Mouse (Mus musculus) forebrain, embryonic 13.5 days (tissue): ENCODE results near the gene Cse1l. TPM values are rescaled to one million over a fixed set of nuclear protein-coding genes. Genes with fewer than 3 reads are reported as not detected.
A peak's percentile ranks its signal among the peaks of the same experiment; 100 is the strongest.

Experiments used
- ATAC-seq: fragments of 200-750 bp; cut with Nextera tagmentation; 2 replicates; pipeline ENCODE4 v1.8.0; 2017
- H3K27ac ChIP-seq: fragments of 300-500 bp; sonication (generic); 2 replicates; pipeline ENCODE4 v1.5.1; 2015; ENCODE audit warnings: inconsistent platforms, mild to moderate bottlenecking, moderate library complexity
- H3K27me3 ChIP-seq: fragments of 300-500 bp; sonication (generic); 2 replicates; pipeline ENCODE4 v1.6.1; 2015; ENCODE audit warnings: mild to moderate bottlenecking, inconsistent platforms
- H3K36me3 ChIP-seq: fragments of 300-500 bp; sonication (generic); 2 replicates; pipeline ENCODE4 v1.6.1; 2015; ENCODE audit warnings: mild to moderate bottlenecking, inconsistent platforms; ENCODE audit not compliant: poor library complexity, severe bottlenecking
- H3K4me1 ChIP-seq: fragments of 300-500 bp; sonication (generic); 2 replicates; pipeline ENCODE4 v1.6.1; 2015; ENCODE audit warnings: inconsistent platforms
- H3K4me2 ChIP-seq: fragments of 300-500 bp; sonication (generic); 2 replicates; pipeline ENCODE4 v1.6.1; 2015; ENCODE audit warnings: inconsistent platforms, mild to moderate bottlenecking, moderate library complexity
- H3K4me3 ChIP-seq: fragments of 300-500 bp; sonication (generic); 2 replicates; pipeline ENCODE4 v1.5.1; 2015; ENCODE audit warnings: mild to moderate bottlenecking, inconsistent platforms
- H3K9ac ChIP-seq: fragments of 300-500 bp; sonication (generic); 2 replicates; pipeline ENCODE4 v1.6.1; 2015; ENCODE audit warnings: mild to moderate bottlenecking, inconsistent platforms
- H3K9me3 ChIP-seq: fragments of 300-500 bp; sonication (generic); replicated peaks from 2 replicates; pipeline ENCODE4 v1.6.1; 2016; ENCODE audit warnings: inconsistent platforms
- WGBS: fragments of 180-500 bp; shearing (Covaris S2); methylation state at CpG from one replicate; pipeline ENCODE4 v1.1.7; 2015; 5-methylcytosine and 5-hydroxymethylcytosine counted together
- polyA plus RNA-seq: library from polyadenylated mRNA; unstranded; fragments of >200 nt; fragmentation: Nextera tagmentation; extraction: Ambion mirVana; gene quantifications from 2 replicates; pipeline ENCODE4 v1.2.1, GENCODE M21; 2015

The Cse1l gene
- polyA plus RNA-seq, 1 experiment from 2014 or later, result 122 TPM

- Histone ChIP-seq H3K27ac (no peak overlapping the region; the same call in 1 of the 2 replicates), H3K9ac (no peak overlapping the region; the same call in 1 of the 2 replicates)
- 67% methylated on average over 14 of the region's 14 CpGs for WGBS
These were observed 45.2 kb downstream of the Cse1l start for GRCm38 (mm10) chr2:166950853-166951648.

DNA sequence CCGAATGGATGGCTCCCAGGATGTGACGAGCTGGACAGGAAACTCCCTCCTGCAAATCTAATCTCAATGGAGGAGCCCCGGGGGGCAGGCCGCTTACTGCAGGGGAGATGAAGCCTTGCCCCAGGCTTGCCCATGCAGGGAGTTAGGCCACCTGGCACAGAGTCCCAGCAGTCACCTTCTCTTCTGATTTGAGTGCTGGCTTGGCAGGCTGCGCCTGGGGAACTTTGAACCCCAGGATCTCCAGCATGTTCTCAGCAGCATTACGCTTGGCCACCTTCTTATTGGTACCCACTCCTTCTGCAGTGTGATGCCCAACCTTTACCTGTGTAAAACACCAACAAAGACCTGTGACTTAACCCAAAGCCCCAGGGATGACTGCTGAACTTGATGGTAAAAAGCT, 46.3 kb downstream of the Cse1l start:
- Histone ChIP-seq H3K4me2 (no peak overlapping the region), H3K9me3 (no peaks in the 10 kb centered on the region), H3K4me1 (peaks cover 13% of the 10 kb centered on the region), H3K36me3 (peaks cover 98% of the 10 kb centered on the region), H3K27me3 (no peaks in the 10 kb centered on the region), H3K9ac (no peak overlapping the region), H3K4me3 (no peak overlapping the region), H3K27ac (no peak overlapping the region)
- WGBS, result 77% methylated on average over 6 of the region's 6 CpGs
- ATAC-seq, result no peak

More at GRCm38 (mm10) chr2:166950853-166951648, 45.2 kb downstream of the Cse1l start:
- Histone ChIP-seq H3K4me2 (no peak overlapping the region), H3K36me3 (peaks cover 99% of the 10 kb centered on the region), H3K4me1 (peaks cover 13% of the 10 kb centered on the region), H3K9me3 (no peaks in the 10 kb centered on the region), H3K4me3 (no peak overlapping the region), H3K27me3 (no peaks in the 10 kb centered on the region)
- ATAC-seq, result peak; percentile 58; the same call in 1 of the 2 replicates

- Histone ChIP-seq H3K27ac (no peak overlapping the region), H3K9ac (no peak overlapping the region), H3K36me3 (peaks cover 93% of the 10 kb centered on the region), H3K4me3 (no peak overlapping the region), H3K4me1 (peaks cover 2% of the 10 kb centered on the region; the same call in 1 of the 2 replicates), H3K27me3 (no peaks in the 10 kb centered on the region), H3K4me2 (no peak overlapping the region), H3K9me3 (no peaks in the 10 kb centered on the region)
- 62% methylated on average over 7 of the region's 7 CpGs for WGBS
- ATAC-seq, result no peak
These were observed 51.0 kb downstream of the Cse1l start for GRCm38 (mm10) chr2:166956805-166957204.

DNA sequence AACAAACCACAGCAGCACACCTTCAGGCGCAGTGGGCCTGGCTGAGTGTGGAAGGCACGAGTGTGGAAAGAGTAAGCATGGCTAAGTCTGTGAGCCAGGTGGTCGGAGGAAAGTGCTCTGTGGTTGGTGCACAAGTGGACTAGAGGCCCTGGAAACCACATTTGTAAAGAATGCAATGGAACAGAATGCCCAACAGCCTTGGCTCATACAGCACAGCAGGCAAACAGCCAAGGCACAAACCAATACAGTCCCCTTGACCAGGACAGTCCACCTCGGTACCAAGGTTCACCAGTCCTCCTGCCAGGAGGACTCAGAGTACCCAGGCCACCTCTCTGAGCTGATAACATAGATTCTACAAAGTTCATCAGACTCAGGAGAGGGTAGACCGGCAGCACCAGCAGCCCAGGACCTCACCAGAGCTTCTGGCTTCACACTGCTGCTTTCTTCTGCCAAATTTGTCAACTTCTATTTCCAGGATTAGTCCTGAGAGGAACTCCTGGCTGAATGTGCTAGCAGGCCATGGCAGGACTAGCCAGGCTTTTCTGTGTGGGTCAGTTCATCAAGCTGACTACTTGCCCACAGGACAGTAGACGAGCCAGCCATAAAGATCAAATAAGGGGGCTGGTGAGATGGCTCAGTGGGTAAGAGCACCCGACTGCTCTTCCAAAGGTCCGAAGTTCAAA, 54.9 kb downstream of the Cse1l start:
- WGBS, result 89% methylated on average over 8 of the region's 8 CpGs
- Histone ChIP-seq H3K27me3 (no peaks in the 10 kb centered on the region), H3K9me3 (no peaks in the 10 kb centered on the region), H3K27ac (no peak overlapping the region), H3K36me3 (peaks cover 63% of the 10 kb centered on the region), H3K4me2 (no peak overlapping the region), H3K4me1 (no peaks in the 10 kb centered on the region), H3K9ac (no peak overlapping the region), H3K4me3 (no peak overlapping the region)
- no peak for ATAC-seq

DNA sequence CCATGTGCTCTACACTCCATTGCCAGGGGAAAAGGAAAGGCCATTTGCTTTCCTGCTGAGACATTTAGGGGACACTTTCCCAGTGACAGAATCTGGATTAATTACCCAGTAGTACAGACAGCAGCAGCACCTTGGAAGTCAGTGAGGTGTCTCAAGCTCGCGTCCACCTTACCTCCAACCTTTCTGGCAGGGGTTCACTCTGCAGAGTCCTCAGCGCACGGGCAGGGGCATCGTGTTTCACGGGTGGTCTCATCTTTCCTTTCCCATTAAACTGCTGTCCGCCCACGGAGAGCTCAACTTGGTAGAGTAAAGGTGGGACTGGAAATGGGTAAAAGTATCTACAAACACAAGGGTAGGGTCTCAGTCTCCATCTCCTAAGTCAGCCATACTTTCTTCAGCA, 57.4 kb downstream of the Cse1l start:
- no peak overlapping the region for H3K4me2 ChIP-seq
- no peak for ATAC-seq
- H3K4me1 ChIP-seq, result no peaks in the 10 kb centered on the region
- H3K36me3 ChIP-seq, result peaks cover 43% of the 10 kb centered on the region
- WGBS, result 91% methylated on average over 8 of the region's 8 CpGs
- no peaks in the 10 kb centered on the region for H3K9me3 ChIP-seq
- H3K27me3 ChIP-seq, result no peaks in the 10 kb centered on the region
- no peak overlapping the region for H3K27ac ChIP-seq
- H3K9ac ChIP-seq, result no peak overlapping the region
- no peak overlapping the region for H3K4me3 ChIP-seq

GRCm38 (mm10) chr2:166964773-166965172, 58.9 kb downstream of the Cse1l start:
- no peaks in the 10 kb centered on the region for H3K27me3 ChIP-seq
- WGBS, result 94% methylated on average over 2 of the region's 2 CpGs
- ATAC-seq, result no peak
- H3K4me1 ChIP-seq, result no peaks in the 10 kb centered on the region
- H3K27ac ChIP-seq, result no peak overlapping the region
- H3K9me3 ChIP-seq, result no peaks in the 10 kb centered on the region
- no peak overlapping the region for H3K4me2 ChIP-seq
- H3K4me3 ChIP-seq, result no peak overlapping the region
- no peak overlapping the region for H3K9ac ChIP-seq
- H3K36me3 ChIP-seq, result peaks cover 28% of the 10 kb centered on the region

DNA sequence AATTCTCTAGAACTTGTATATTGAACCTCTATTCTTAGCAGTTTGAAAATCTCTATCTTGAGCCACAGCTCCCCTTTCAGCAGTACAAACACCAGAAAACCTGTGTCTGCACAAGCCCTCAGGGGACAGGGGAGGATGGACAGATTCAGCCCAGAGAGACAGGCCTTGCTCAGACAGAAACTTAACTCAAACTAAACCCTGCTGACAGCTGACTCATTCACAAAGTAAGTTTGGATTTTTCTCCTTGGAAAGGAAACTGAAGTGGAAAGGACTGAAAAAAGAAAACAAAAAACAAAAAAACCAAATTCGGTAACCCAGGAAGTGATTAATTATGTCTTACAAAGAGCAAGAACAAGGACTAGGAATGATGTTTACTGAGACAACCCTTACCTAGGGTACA, 67.3 kb downstream of the Cse1l start:
- Histone ChIP-seq H3K36me3 (no peaks in the 10 kb centered on the region), H3K9me3 (no peaks in the 10 kb centered on the region), H3K9ac (no peak overlapping the region), H3K27ac (no peak overlapping the region), H3K4me3 (no peak overlapping the region), H3K27me3 (no peaks in the 10 kb centered on the region), H3K4me2 (no peak overlapping the region), H3K4me1 (peaks cover 19% of the 10 kb centered on the region)
- 86% methylated on average over 1 of the region's 1 CpGs for WGBS
- no peak for ATAC-seq

GRCm38 (mm10) chr2:166974177-166974872, 68.5 kb downstream of the Cse1l start:
- no peak overlapping the region for H3K9ac ChIP-seq
- no peak for ATAC-seq
- H3K27me3 ChIP-seq, result no peaks in the 10 kb centered on the region
- no peaks in the 10 kb centered on the region for H3K9me3 ChIP-seq
- H3K4me2 ChIP-seq, result no peak overlapping the region
- no peaks in the 10 kb centered on the region for H3K36me3 ChIP-seq
- H3K4me3 ChIP-seq, result no peak overlapping the region
- H3K27ac ChIP-seq, result peak overlapping the region; percentile 35; the same call in 1 of the 2 replicates
- peaks cover 19% of the 10 kb centered on the region for H3K4me1 ChIP-seq
- 93% methylated on average over 6 of the region's 6 CpGs for WGBS

DNA sequence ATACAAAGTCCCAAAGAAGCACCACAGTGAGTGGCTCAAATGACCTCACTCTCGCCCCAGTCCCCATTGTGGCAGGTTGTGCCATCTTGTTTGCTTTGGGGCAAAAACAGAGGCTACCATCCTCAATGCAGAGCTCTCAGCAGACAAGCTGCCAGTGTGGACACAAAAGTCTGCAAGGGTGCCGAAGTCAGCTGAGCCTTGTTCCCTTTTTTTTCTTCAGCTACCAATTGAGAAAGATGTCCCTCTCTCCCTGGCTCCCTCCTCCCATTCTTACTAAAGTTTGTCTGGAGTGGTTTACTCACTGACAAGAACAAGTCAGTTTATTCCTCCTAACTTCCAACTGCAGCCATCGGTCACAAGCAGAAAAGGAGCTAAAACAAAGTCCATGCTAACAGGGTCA, 70.5 kb downstream of the Cse1l start:
- H3K9ac ChIP-seq, result no peak overlapping the region; the same call in 1 of the 2 replicates
- H3K9me3 ChIP-seq, result no peaks in the 10 kb centered on the region
- H3K36me3 ChIP-seq, result no peaks in the 10 kb centered on the region
- no peak overlapping the region for H3K27ac ChIP-seq
- ATAC-seq, result no peak
- WGBS, result 87% methylated on average over 3 of the region's 3 CpGs
- H3K4me1 ChIP-seq, result peaks cover 19% of the 10 kb centered on the region
- no peak overlapping the region for H3K4me2 ChIP-seq
- no peaks in the 10 kb centered on the region for H3K27me3 ChIP-seq
- H3K4me3 ChIP-seq, result no peak overlapping the region

DNA sequence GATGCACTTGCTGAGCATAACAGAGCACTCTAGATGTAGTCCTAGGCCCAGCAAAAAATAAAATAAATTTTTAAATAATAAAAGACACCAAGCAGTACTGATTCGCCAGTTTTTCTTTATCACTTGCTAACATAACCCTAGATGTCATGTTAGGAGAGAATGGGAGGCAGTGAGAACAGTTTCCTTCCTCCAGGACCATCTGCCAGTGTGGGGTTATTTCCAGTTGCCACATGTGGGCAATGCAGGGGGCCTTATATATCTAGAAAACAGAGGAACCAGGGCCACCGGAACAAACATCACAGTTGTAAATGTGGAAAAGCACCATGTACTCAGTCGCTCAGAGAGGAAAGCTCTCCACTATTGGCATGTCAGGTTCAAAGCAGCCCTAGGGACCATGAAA, 71.7 kb downstream of the Cse1l start:
- Histone ChIP-seq H3K27ac (no peak overlapping the region), H3K9ac (no peak overlapping the region), H3K27me3 (no peaks in the 10 kb centered on the region), H3K4me3 (no peak overlapping the region), H3K4me2 (no peak overlapping the region), H3K36me3 (peaks cover 3% of the 10 kb centered on the region; the same call in 1 of the 2 replicates), H3K4me1 (peaks cover 19% of the 10 kb centered on the region), H3K9me3 (no peaks in the 10 kb centered on the region)
- ATAC-seq, result no peak
- 84% methylated on average over 3 of the region's 3 CpGs for WGBS

- no peak overlapping the region for H3K9ac ChIP-seq
- H3K9me3 ChIP-seq, result no peaks in the 10 kb centered on the region
- no peak for ATAC-seq
- no peaks in the 10 kb centered on the region for H3K27me3 ChIP-seq
- H3K36me3 ChIP-seq, result peaks cover 3% of the 10 kb centered on the region; the same call in 1 of the 2 replicates
- H3K27ac ChIP-seq, result no peak overlapping the region
- no peak overlapping the region for H3K4me3 ChIP-seq
- peaks cover 14% of the 10 kb centered on the region for H3K4me1 ChIP-seq
- no peak overlapping the region for H3K4me2 ChIP-seq
- WGBS, result 85% methylated on average over 2 of the region's 2 CpGs
These were observed 74.3 kb downstream of the Cse1l start for GRCm38 (mm10) chr2:166980161-166980560.

- H3K27me3 ChIP-seq, result no peaks in the 10 kb centered on the region
- no peak overlapping the region for H3K4me3 ChIP-seq
- 91% methylated on average over 4 of the region's 4 CpGs for WGBS
- H3K27ac ChIP-seq, result no peak overlapping the region
- no peaks in the 10 kb centered on the region for H3K4me1 ChIP-seq
- peaks cover 3% of the 10 kb centered on the region; the same call in 1 of the 2 replicates for H3K36me3 ChIP-seq
- no peak for ATAC-seq
- no peak overlapping the region for H3K4me2 ChIP-seq
- H3K9me3 ChIP-seq, result no peaks in the 10 kb centered on the region
- no peak overlapping the region for H3K9ac ChIP-seq
These were observed 77.6 kb downstream of the Cse1l start for GRCm38 (mm10) chr2:166983351-166983894.
